Mouse (Mus musculus): ENCODE results near the gene Bloc1s6. TPM values are rescaled to one million over a fixed set of nuclear protein-coding genes. Genes with fewer than 3 reads are reported as not detected.

Bloc1s6 gene
- 80.0 and 87.8 TPM in 2 replicates for polyA plus RNA-seq (2015; fragmentation: Nextera tagmentation; extraction: Ambion mirVana)

DNA sequence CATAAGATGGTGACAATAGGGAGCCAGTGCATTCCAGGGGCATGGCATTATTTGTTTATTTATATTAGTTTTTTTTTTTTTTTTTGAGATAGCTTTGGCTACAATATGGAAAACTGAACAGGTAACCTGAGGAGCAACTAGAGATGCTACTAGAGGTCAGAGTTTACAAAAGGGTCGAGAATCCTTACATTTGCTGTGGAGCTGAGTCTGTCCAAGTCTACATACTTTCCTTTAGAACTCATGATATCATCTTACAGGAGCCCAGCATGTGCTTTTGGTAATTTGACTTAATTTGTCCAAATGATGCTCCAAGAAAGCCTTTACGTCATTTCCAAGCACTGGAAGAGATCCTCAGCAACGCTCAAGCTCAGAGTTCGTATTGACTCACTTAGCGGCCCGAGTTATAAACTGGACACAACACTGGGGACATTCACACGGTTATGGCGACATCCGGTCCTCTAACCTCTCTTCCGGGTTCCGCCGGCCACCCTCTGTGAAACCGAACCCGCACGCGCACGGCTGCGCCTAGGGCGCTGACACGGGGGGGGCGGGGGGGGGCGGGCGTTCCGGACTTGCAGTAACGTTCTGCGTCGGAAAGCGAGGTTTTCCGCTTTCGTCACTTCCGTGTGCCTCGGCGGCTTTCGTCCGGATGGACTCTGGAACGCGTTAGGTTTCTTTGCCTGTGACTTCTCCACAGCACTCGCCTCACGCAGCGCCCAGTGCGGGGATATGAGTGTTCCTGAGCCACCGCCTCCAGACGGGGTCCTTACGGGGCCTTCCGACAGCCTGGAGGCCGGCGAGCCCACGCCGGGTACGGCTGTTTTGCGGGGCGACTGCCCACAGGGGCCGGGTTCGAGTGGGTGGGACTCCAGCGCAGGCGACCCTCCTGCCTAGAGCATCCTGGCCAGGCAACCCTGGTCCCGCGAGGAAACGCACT, at the start of gene Bloc1s6:
Gene Bloc1s6 (plus strand): TSS at position 610 of the 937 bp plus-strand sequence.
- Histone ChIP-seq H3K4me2 (peak within 1 kb of the TSS; percentile 70), H3K27ac (replicated peaks) (peak within 1 kb of the TSS; percentile 96), H3K27me3 (replicated peaks) (peaks cover 15% of the 10 kb centered on the region), H3K4me1 (peaks cover 19% of the 10 kb centered on the region), H3K4me3 (replicated peaks) (peak within 1 kb of the TSS; percentile 92), H3K9ac (replicated peaks) (peak within 1 kb of the TSS; percentile 94), H3K9me3 (replicated peaks) (no peaks in the 10 kb centered on the region), H3K36me3 (peaks cover 1% of the 10 kb centered on the region; the same call in 1 of the 2 replicates)
- peak; percentile 96 for ATAC-seq (ENCODE audit: low FRiP score)
- WGBS = 1% methylated on average over 53 of the region's 59 CpGs

DNA sequence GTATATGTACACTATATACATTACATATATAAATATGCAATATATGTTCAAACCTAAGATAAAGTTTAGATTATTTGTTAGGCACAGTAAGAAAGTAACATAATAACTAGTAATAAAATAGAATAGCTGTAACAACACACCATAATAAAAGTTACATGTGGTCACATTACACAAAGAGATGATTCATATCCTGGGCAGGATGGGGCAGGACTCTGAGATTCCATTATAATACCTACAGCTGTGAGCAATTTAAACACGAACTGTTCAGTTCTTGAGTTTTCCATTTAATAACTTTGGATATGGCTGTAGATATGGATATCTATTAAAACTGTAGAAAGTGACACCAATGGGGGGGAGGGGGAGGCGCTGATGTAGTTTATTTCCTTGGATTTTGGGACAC, 40.8 kb upstream of the Bloc1s6 start:
- H3K36me3 ChIP-seq = no peaks in the 10 kb centered on the region
- H3K4me1 ChIP-seq = peaks cover 26% of the 10 kb centered on the region
- H3K27ac ChIP-seq (replicated peaks) = no peak overlapping the region
- WGBS = 85% methylated on average over 2 of the region's 2 CpGs
- no peak overlapping the region for H3K4me3 ChIP-seq (replicated peaks)
- no peaks in the 10 kb centered on the region for H3K27me3 ChIP-seq (replicated peaks)
- no peaks in the 10 kb centered on the region for H3K9me3 ChIP-seq (replicated peaks)
- H3K9ac ChIP-seq (replicated peaks) = no peak overlapping the region
- no peak for ATAC-seq (ENCODE audit: low FRiP score)
- no peak overlapping the region for H3K4me2 ChIP-seq

DNA sequence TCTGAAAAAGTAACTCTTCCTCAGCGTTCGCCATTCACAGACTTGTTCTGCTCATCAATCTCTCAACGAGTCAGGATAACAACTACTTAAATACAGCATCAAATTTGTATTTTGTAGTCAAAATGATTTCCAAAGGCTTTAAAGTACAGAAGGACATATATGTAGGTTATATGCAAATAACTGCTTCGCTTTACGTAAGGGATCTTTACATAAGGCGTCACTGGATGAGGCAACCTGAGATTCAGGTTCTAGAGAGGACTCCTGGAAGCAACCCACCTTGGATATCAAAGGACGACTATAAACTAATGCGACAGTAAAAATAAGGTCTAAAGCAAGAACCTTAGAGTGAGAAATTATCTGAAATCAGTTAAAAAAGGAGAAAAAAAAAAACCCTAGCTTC, 37.3 kb upstream of the Bloc1s6 start:
- Histone ChIP-seq H3K4me1 (peaks cover 35% of the 10 kb centered on the region), H3K36me3 (no peaks in the 10 kb centered on the region), H3K9me3 (replicated peaks) (no peaks in the 10 kb centered on the region), H3K27me3 (replicated peaks) (no peaks in the 10 kb centered on the region), H3K9ac (replicated peaks) (peak overlapping the region; percentile 81), H3K4me2 (peak overlapping the region; percentile 85), H3K27ac (replicated peaks) (no peak overlapping the region), H3K4me3 (replicated peaks) (peak overlapping the region; percentile 83)
- ATAC-seq (ENCODE audit: low FRiP score) = no peak
- 68% methylated on average over 8 of the region's 8 CpGs for WGBS

DNA sequence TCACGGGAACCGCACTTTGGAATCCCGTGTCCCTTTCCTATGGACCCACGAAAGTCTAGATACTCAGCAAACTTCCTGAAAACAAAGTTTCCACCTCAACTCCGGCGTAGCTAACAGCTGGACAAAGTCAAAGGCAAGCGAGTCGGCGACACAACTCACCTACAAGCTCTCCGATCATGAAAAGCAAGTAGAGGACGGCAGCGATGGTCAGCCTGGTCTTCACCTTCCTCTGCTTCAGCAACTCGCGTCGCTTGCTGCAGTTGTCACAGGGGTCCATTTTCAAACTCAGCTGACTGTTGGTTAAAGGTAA, 36.5 kb upstream of the Bloc1s6 start:
- H3K27ac ChIP-seq (replicated peaks) = peak overlapping the region; percentile 82; the same call in 1 of the 2 replicates
- no peaks in the 10 kb centered on the region for H3K36me3 ChIP-seq
- H3K9ac ChIP-seq (replicated peaks) = peak overlapping the region; percentile 81
- H3K4me1 ChIP-seq = peaks cover 35% of the 10 kb centered on the region
- ATAC-seq (ENCODE audit: low FRiP score) = no peak
- H3K27me3 ChIP-seq (replicated peaks) = no peaks in the 10 kb centered on the region
- WGBS = under 1% methylated on average over 15 of the region's 15 CpGs
- peak overlapping the region; percentile 83 for H3K4me3 ChIP-seq (replicated peaks)
- H3K4me2 ChIP-seq = peak overlapping the region; percentile 85
- no peaks in the 10 kb centered on the region for H3K9me3 ChIP-seq (replicated peaks)

DNA sequence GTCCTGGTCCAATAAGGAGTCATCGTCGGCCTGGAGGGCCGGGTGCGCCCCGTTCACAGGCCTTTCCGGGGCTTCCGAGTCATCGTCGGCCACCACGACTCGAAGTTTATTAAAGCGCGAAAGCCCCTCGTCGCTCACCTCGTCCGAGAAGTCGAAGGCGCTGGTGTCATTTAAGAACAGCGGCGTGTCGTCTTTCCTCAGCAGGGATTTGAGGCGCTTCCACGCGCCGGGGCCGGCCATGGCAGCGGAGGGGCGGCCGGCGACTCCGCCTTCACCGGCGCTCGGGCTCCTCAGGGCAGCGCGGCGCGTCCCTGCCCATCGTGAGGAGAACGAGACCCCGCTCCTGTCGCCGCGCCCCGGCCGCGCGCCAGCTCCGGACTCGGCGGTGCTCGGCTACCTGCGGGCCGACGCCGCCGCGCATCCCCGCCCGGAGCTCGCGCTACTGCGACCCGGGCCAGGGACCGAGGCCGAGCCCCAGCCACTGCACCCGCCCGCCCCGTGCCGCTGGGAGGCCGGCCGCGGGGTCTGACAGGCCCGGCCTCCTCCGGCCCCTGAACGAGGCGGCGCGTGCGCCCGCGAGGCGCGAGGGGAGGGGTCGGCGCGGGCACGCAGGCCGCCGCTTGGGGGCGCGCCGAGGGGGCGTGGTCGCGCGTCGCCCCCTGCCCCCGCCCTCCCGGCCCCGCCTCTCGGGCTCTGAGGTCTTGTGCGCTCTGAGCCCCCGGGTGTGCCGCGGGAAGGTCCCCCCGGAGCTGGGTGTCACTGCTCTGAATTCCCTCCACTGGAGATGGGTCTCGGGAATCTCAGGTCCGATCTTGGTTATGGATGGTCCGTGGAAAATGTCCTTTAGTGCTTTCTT, 35.9 kb upstream of the Bloc1s6 start, which contains the start of gene Slc30a4:
Gene Slc30a4 (minus strand): TSS at position 483 of the 856 bp plus-strand sequence.
- peak within 1 kb of the TSS; percentile 83 for H3K4me3 ChIP-seq (replicated peaks)
- peak within 1 kb of the TSS; percentile 85 for H3K4me2 ChIP-seq
- peaks cover 35% of the 10 kb centered on the region for H3K4me1 ChIP-seq
- peak within 1 kb of the TSS; percentile 82 for H3K27ac ChIP-seq (replicated peaks)
- H3K27me3 ChIP-seq (replicated peaks) = no peaks in the 10 kb centered on the region
- under 1% methylated on average over 110 of the region's 111 CpGs for WGBS
- H3K9me3 ChIP-seq (replicated peaks) = no peaks in the 10 kb centered on the region
- no peaks in the 10 kb centered on the region for H3K36me3 ChIP-seq
- peak within 1 kb of the TSS; percentile 81 for H3K9ac ChIP-seq (replicated peaks)
- peak; percentile 98 for ATAC-seq (ENCODE audit: low FRiP score)

DNA sequence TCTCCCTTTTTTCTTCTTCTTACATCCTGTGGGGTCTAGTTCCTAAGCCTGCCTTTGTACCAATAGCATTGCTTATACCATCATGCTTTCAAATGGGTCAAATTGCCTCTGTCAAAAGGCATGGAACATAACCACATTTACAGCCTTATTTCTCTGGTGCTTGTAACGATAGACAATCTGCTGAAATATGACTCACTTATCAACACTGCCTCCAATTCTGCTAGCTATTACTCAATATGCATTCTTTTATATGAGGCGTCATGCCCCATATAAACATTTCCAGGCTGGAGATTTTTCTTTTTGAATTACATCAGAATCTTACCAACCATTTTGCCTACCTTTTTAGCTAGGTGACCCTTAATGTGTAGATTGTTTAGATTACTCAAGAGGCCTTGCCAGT, 33.7 kb upstream of the Bloc1s6 start:
- WGBS = 76% methylated on average over 2 of the region's 2 CpGs
- ATAC-seq (ENCODE audit: low FRiP score) = no peak

DNA sequence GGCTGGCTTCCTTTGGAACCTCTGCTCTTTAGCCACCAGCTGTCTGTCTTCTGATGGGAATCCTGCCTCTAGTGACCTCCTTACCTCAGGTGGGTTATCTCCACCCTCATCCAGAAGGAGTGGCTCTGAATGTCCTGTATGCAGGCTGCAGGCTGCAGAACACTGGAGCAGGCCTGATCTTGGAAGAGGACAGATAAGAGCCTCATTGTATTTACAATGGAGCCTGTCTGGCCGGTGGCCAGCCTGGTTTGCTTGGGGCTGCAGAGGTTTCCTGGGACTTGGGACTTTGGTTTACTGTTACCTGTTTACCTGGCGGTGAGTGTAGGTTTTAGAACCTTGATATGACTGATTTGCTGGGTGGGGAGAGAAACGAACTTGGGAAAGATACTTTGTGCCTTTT, 30.2 kb upstream of the Bloc1s6 start:
- no peak for ATAC-seq (ENCODE audit: low FRiP score)
- peaks cover 5% of the 10 kb centered on the region; the same call in 1 of the 2 replicates for H3K4me1 ChIP-seq
- H3K27me3 ChIP-seq (replicated peaks) = no peaks in the 10 kb centered on the region
- 76% methylated on average over 3 of the region's 3 CpGs for WGBS
- H3K9me3 ChIP-seq (replicated peaks) = no peaks in the 10 kb centered on the region
- no peak overlapping the region for H3K9ac ChIP-seq (replicated peaks)
- H3K36me3 ChIP-seq = no peaks in the 10 kb centered on the region
- H3K4me3 ChIP-seq (replicated peaks) = no peak overlapping the region
- no peak overlapping the region for H3K4me2 ChIP-seq
- no peak overlapping the region for H3K27ac ChIP-seq (replicated peaks)

More for the DNA sequence above, 33.7 kb upstream of the Bloc1s6 start:
- Histone ChIP-seq H3K4me2 (no peak overlapping the region), H3K27me3 (replicated peaks) (no peaks in the 10 kb centered on the region), H3K9ac (replicated peaks) (no peak overlapping the region), H3K4me1 (peaks cover 28% of the 10 kb centered on the region), H3K27ac (replicated peaks) (no peak overlapping the region), H3K36me3 (no peaks in the 10 kb centered on the region), H3K9me3 (replicated peaks) (no peaks in the 10 kb centered on the region), H3K4me3 (replicated peaks) (no peak overlapping the region)

DNA sequence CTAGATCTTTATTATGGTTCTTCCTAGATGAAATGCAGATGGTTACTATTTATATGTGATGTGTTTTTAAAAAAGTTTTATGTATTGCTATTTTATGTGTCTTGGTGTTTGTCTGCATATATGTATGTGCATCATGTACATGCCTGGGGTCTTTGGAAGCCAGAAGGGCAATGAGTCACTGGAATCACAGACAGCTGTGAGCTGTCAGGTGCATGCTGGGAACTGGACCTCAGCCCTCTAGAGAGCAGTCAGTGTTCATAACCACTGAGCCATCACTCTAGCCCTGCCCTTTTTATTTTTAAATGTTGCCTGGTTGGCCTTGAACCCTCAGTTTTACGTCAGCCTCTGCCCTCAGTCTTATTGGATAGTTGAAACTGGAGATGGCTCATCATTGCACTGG, 29.1 kb upstream of the Bloc1s6 start:
- no peak overlapping the region for H3K4me3 ChIP-seq (replicated peaks)
- H3K4me2 ChIP-seq = no peak overlapping the region
- no peaks in the 10 kb centered on the region for H3K9me3 ChIP-seq (replicated peaks)
- H3K27ac ChIP-seq (replicated peaks) = no peak overlapping the region
- 82% methylated on average over 1 of the region's 1 CpGs for WGBS
- H3K36me3 ChIP-seq = no peaks in the 10 kb centered on the region
- no peak for ATAC-seq (ENCODE audit: low FRiP score)
- H3K9ac ChIP-seq (replicated peaks) = no peak overlapping the region
- H3K27me3 ChIP-seq (replicated peaks) = no peaks in the 10 kb centered on the region
- H3K4me1 ChIP-seq = no peaks in the 10 kb centered on the region

DNA sequence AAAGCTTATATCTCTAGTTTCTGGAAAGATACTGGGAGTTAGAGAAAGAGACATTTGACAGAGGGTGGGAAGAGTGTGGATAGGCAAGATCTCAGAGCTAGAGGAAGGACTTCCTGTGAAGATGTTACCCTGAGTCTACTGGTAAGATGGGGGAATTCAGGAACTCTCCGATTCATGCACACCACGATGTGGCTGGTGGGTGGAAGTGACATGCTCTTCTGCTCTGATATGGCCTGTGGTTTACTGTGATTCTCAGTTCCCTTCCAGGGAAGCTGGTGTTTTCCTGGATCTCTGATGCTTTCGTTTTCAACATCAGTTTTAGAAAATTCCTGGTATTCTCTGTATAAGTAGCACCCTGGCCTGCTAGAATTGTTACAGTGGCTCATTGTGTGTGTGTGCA, 26.4 kb upstream of the Bloc1s6 start:
- WGBS = 76% methylated on average over 3 of the region's 3 CpGs

DNA sequence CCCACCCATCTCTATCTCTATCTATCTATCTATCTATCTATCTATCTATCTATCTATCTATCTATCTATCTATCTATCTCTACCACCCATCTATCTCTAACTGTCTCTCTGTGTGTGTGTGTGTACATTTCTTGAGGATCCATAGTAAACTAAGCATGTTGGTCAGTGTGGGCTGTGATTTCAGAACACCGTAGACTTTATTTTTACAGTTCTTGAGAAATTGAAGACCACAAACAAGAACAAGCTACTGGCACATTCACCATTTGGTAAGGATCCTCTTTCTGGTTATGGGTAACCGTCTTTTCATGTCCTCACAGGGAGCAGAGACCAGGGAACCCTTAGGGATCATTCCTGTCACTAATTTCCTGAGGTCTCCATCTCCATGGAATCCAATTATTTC, 25.5 kb upstream of the Bloc1s6 start:
- H3K4me1 ChIP-seq = no peaks in the 10 kb centered on the region
- no peaks in the 10 kb centered on the region for H3K36me3 ChIP-seq
- no peaks in the 10 kb centered on the region for H3K9me3 ChIP-seq (replicated peaks)
- no peak for ATAC-seq (ENCODE audit: low FRiP score)
- 95% methylated on average over 2 of the region's 2 CpGs for WGBS
- no peak overlapping the region for H3K4me2 ChIP-seq
- H3K27me3 ChIP-seq (replicated peaks) = no peaks in the 10 kb centered on the region
- H3K9ac ChIP-seq (replicated peaks) = no peak overlapping the region
- H3K4me3 ChIP-seq (replicated peaks) = no peak overlapping the region
- H3K27ac ChIP-seq (replicated peaks) = no peak overlapping the region

More for the DNA sequence above, 26.4 kb upstream of the Bloc1s6 start:
- H3K27ac ChIP-seq (replicated peaks) = no peak overlapping the region
- no peak for ATAC-seq (ENCODE audit: low FRiP score)
- H3K4me1 ChIP-seq = no peaks in the 10 kb centered on the region
- H3K4me2 ChIP-seq = no peak overlapping the region
- H3K9me3 ChIP-seq (replicated peaks) = no peaks in the 10 kb centered on the region
- H3K27me3 ChIP-seq (replicated peaks) = no peaks in the 10 kb centered on the region
- H3K36me3 ChIP-seq = no peaks in the 10 kb centered on the region
- H3K9ac ChIP-seq (replicated peaks) = no peak overlapping the region
- H3K4me3 ChIP-seq (replicated peaks) = no peak overlapping the region

DNA sequence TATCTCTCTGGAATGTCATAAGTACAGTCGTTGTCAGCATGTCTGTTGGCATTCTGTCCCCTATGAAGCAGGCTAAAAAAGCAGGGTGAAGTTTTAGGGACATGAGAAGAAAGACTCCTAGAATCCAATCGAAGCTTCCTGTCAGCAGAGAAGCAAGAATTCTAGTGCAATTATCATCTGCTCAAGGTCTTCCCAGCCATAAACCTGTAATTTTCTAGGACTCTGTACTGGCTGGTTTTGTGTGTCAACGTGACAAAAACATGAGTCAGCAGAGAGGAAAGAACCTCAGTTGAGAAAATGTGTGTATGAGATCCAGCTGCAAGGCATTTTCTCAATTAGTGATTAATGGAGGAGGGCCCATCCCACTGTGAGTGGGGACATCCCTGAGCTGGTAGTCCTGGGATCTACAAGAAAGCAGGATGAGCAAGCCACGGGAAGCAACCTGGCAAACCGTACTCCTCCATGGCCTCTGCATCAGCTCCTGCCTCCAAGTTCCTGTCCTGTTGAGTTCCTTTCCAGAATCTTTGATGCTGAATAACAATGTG, 23.1 kb upstream of the Bloc1s6 start:
- no peak overlapping the region for H3K4me2 ChIP-seq
- 74% methylated on average over 5 of the region's 5 CpGs for WGBS
- H3K9ac ChIP-seq (replicated peaks) = no peak overlapping the region
- H3K27ac ChIP-seq (replicated peaks) = no peak overlapping the region
- no peaks in the 10 kb centered on the region for H3K27me3 ChIP-seq (replicated peaks)
- H3K4me1 ChIP-seq = no peaks in the 10 kb centered on the region
- ATAC-seq (ENCODE audit: low FRiP score) = no peak
- no peaks in the 10 kb centered on the region for H3K9me3 ChIP-seq (replicated peaks)
- no peaks in the 10 kb centered on the region for H3K36me3 ChIP-seq
- no peak overlapping the region for H3K4me3 ChIP-seq (replicated peaks)

Data from neural tube, embryonic 15.5 days (tissue).